Mouse (Mus musculus): ENCODE measurements at regions not wholly inside any gene's neighbourhood (a gene's known extent, or its start where the extent isn't known, plus 50 kb on each side); places are given as distances from the start of the nearest gene placed in this dataset.

DNA sequence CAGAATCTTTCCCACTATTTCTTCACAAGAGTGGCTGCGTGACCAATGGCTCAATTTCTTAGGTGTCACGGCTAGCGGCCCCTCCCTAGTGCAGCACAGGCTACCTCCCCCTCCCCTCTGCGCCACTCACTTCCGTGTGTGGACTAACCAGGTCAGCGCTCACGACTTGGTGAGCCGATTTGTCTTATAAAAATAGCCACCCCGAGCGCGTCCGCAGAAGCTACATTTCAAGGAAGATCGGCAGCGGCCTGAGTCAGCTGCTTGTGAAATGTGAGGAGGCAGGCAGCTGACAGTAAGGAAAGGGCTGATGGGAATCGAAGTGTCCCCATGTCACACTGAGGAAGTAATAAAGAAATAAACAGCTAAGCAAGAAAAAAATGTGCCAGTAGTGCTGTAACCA lies 82.3 kb upstream of the Pced1b start:
- no peak overlapping the region for H3K4me2 ChIP-seq
- no peaks in the 10 kb centered on the region for H3K9me3 ChIP-seq
- ATAC-seq (ENCODE audit: extremely low read depth, insufficient number of reproducible peaks, low FRiP score, low TSS enrichment) = no peak
- H3K27me3 ChIP-seq (replicated peaks) = no peaks in the 10 kb centered on the region
- no peaks in the 10 kb centered on the region for H3K36me3 ChIP-seq
- H3K27ac ChIP-seq (replicated peaks) = no peak overlapping the region
- no peak overlapping the region for H3K9ac ChIP-seq
- H3K4me3 ChIP-seq = no peak overlapping the region
- peaks cover 4% of the 10 kb centered on the region for H3K4me1 ChIP-seq
- 65% methylated on average over 15 of the region's 15 CpGs for WGBS

DNA sequence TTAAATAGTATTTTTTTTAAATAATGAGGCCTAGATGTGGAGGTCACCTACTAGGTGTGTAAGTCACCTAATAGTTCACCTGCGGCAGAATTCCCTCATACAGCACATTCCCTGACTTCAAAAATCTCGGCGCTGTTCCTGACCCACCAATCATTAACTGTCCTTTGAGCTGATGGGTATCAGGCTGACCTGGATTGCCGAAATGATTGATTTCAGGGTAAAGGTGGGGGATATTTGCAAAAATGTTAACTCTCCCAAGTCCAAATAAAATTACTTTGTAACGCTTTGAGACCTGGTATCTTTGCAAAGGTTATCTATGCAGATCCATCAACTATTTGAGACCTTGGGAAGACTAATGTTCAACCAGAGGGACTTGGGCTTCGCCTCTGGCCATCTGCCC lies 82.9 kb upstream of the Pced1b start:
- no peak overlapping the region for H3K4me3 ChIP-seq
- H3K9ac ChIP-seq = no peak overlapping the region
- no peaks in the 10 kb centered on the region for H3K27me3 ChIP-seq (replicated peaks)
- ATAC-seq (ENCODE audit: extremely low read depth, insufficient number of reproducible peaks, low FRiP score, low TSS enrichment) = no peak
- no peaks in the 10 kb centered on the region for H3K9me3 ChIP-seq
- H3K4me2 ChIP-seq = no peak overlapping the region
- WGBS = 83% methylated on average over 6 of the region's 6 CpGs
- no peaks in the 10 kb centered on the region for H3K36me3 ChIP-seq
- no peak overlapping the region for H3K27ac ChIP-seq (replicated peaks)
- no peaks in the 10 kb centered on the region for H3K4me1 ChIP-seq

DNA sequence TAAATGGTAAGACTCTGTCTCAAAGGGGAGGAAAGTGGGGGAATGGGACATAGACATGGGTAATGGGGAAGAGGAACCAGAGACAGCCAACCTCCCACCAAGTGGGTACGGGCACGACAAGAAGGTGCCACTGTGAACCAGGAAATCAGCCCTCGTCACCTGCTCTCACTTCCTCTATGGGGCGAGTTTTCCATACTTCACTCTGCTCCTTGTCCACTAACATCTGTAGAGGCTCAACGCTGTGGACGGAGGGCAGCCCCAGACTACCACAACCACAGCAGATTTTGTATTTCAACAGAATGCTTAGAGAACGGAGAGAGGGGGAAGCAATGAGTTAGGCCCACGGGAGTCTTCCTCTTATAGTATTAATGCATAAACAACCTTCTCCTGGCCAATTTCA lies 83.8 kb upstream of the Pced1b start:
- Histone ChIP-seq H3K4me2 (no peak overlapping the region), H3K9ac (no peak overlapping the region), H3K27ac (replicated peaks) (no peak overlapping the region), H3K4me3 (no peak overlapping the region), H3K27me3 (replicated peaks) (no peaks in the 10 kb centered on the region), H3K36me3 (no peaks in the 10 kb centered on the region), H3K9me3 (no peaks in the 10 kb centered on the region), H3K4me1 (no peaks in the 10 kb centered on the region; the same call in 1 of the 2 replicates)
- 87% methylated on average over 8 of the region's 8 CpGs for WGBS
- no peak for ATAC-seq (ENCODE audit: extremely low read depth, insufficient number of reproducible peaks, low FRiP score, low TSS enrichment)

DNA sequence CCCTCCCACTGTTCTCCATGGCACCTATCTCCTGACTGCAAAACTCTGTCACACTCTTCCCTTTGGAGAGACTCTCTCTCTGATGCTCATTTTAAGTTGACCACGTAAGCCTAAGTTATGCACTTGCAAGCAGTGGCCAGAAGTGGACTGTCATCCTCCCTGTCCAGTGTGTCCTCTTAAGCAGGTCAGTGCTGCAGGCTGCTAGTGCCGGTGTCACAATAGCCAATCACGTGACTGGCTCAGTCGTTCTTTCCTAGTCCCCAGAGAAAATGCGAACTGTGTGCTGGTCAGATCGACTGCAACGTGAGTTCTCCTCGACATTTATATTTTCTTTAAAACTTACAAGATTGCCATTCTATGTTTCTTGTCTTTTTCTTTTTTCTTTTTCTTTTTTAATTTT lies 84.6 kb upstream of the Pced1b start:
- Histone ChIP-seq H3K9me3 (no peaks in the 10 kb centered on the region), H3K27ac (replicated peaks) (no peak overlapping the region), H3K4me1 (no peaks in the 10 kb centered on the region; the same call in 1 of the 2 replicates), H3K4me3 (no peak overlapping the region), H3K4me2 (no peak overlapping the region), H3K36me3 (no peaks in the 10 kb centered on the region), H3K9ac (no peak overlapping the region), H3K27me3 (replicated peaks) (no peaks in the 10 kb centered on the region)
- 77% methylated on average over 8 of the region's 8 CpGs for WGBS
- ATAC-seq (ENCODE audit: extremely low read depth, insufficient number of reproducible peaks, low FRiP score, low TSS enrichment) = no peak

DNA sequence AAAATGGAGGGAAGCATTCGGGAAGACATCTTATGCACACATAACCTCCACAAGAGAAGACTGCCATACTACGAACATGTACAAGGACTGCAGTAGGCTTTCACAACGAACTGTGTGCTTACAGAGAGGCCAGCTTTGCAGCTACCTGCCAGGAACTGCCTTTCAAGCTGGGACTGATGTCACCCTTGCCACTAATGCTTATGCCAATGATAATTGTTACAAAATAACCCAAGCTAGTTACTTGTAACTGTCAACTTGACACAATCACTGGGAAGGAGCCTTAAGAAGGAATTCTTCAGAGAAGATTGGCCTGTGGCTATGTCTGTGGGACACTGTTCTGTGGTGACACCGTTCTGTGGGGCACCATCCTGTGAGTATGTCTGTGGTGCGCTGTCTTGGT lies 85.4 kb upstream of the Pced1b start:
- Histone ChIP-seq H3K4me3 (no peak overlapping the region), H3K27me3 (replicated peaks) (no peaks in the 10 kb centered on the region), H3K27ac (replicated peaks) (no peak overlapping the region), H3K36me3 (no peaks in the 10 kb centered on the region), H3K4me1 (no peaks in the 10 kb centered on the region; the same call in 1 of the 2 replicates), H3K9me3 (no peaks in the 10 kb centered on the region), H3K9ac (no peak overlapping the region), H3K4me2 (no peak overlapping the region)
- 80% methylated on average over 5 of the region's 5 CpGs for WGBS
- no peak for ATAC-seq (ENCODE audit: extremely low read depth, insufficient number of reproducible peaks, low FRiP score, low TSS enrichment)

DNA sequence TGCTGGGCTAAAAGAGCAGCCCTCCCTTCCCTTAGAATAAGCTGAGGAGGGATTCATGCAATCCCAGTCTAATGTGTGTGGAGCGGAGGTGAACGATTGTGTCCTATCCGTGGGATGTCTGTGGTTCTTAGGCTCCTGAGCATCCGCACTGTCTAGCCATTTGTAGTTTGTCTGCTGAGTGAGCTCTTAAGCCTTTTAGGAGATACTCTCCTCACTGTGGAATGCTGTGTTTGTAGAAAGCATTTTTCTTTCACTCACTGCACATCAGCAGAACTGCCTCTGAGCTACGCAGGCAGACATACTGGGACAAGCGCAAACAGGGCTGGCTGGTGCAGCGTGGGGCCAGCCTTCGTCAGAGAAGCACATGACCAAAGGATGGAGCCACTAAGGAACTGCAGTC lies 94.6 kb upstream of the Pced1b start:
- Histone ChIP-seq H3K9ac (no peak overlapping the region), H3K4me2 (no peak overlapping the region), H3K9me3 (no peaks in the 10 kb centered on the region), H3K27ac (replicated peaks) (no peak overlapping the region), H3K4me1 (no peaks in the 10 kb centered on the region), H3K27me3 (replicated peaks) (no peaks in the 10 kb centered on the region), H3K36me3 (no peaks in the 10 kb centered on the region), H3K4me3 (no peak overlapping the region)
- WGBS = 53% methylated on average over 8 of the region's 8 CpGs
- ATAC-seq (ENCODE audit: extremely low read depth, insufficient number of reproducible peaks, low FRiP score, low TSS enrichment) = no peak

DNA sequence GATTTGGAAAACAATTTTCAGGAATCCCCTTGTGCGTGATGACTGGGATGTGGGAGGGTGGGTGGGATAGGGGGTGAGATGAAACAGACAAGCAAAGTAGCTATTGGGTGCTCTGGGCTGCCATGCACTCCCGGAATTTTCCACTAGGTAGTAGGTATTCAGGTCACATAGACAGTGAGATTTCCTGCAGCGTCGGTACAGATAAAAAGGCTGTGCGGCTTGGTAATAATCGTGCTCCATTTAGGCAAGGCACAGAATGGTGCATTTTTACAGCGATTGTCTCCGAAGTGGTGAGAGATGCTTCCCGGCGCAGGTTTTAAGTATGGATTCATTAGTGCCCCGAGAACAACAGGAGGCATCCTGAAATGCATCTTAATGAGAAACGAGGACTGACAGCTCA lies 95.1 kb upstream of the Pced1b start:
- H3K9ac ChIP-seq = no peak overlapping the region
- no peak overlapping the region for H3K4me3 ChIP-seq
- H3K36me3 ChIP-seq = no peaks in the 10 kb centered on the region
- no peak for ATAC-seq (ENCODE audit: extremely low read depth, insufficient number of reproducible peaks, low FRiP score, low TSS enrichment)
- no peaks in the 10 kb centered on the region for H3K27me3 ChIP-seq (replicated peaks)
- no peaks in the 10 kb centered on the region for H3K4me1 ChIP-seq
- 80% methylated on average over 12 of the region's 12 CpGs for WGBS
- no peaks in the 10 kb centered on the region for H3K9me3 ChIP-seq
- H3K27ac ChIP-seq (replicated peaks) = no peak overlapping the region
- H3K4me2 ChIP-seq = no peak overlapping the region

DNA sequence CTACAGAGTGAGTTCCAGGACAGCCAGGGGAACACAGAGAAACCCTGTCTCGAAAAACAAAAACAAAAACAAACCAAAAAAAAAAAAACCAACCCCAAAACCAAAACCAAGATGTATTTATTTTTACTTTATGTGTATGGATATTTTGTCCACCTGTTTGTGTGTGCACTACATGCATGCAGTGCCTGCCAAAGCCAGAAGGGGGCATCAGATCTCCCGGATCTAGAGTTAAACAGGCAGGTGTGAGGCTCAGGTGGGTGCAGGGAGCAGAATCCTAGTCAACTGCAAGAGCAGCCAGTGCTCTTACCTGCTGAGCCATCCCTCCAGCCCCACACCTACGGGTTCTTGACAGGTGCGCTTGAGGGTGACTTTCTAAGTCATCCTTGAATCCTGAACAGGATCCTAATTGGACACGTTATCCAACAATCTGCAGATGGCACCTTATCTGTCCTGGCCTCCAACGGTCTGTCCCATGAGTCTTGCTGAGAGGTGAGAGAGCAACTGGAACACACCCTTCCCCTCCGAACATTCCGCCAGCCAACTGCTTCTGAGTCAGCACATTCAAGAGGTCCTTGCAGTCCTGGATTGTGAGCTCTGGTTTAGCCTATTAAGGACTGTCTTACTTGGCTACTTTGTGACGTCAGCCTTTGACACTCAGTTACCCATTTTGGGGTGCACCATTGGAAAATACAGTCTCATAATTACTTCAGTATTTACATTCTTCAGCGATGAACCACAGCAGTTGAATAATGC lies 95.4 kb upstream of the Slc38a4 start:
- no peaks in the 10 kb centered on the region for H3K9me3 ChIP-seq
- no peak overlapping the region for H3K4me3 ChIP-seq
- no peaks in the 10 kb centered on the region for H3K27me3 ChIP-seq (replicated peaks)
- no peak overlapping the region for H3K9ac ChIP-seq
- no peaks in the 10 kb centered on the region for H3K36me3 ChIP-seq
- no peak overlapping the region for H3K27ac ChIP-seq (replicated peaks)
- WGBS = 73% methylated on average over 10 of the region's 10 CpGs
- no peak for ATAC-seq (ENCODE audit: extremely low read depth, insufficient number of reproducible peaks, low FRiP score, low TSS enrichment)
- H3K4me2 ChIP-seq = no peak overlapping the region
- no peaks in the 10 kb centered on the region for H3K4me1 ChIP-seq

DNA sequence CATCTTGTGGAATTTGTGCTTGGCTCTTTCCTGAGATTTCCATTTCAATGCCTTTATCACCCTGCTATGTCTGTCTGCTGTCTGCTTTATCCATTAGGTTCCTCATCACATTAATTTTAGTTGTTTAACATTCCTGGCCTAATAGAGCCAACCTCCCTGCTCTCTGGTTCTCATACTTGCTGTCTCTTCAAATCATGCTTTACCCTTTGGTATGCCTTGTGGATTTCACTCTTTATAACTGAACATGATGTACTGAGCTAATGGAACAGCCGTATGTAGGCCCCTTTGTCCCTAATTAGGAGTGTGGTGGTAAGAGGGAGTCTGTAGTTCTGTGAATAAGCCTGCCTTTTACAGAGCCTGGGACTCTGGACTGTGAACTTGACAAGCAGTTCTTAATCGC lies 86.2 kb upstream of the Slc38a4 start:
- WGBS = 74% methylated on average over 2 of the region's 2 CpGs
- no peak overlapping the region for H3K9ac ChIP-seq

DNA sequence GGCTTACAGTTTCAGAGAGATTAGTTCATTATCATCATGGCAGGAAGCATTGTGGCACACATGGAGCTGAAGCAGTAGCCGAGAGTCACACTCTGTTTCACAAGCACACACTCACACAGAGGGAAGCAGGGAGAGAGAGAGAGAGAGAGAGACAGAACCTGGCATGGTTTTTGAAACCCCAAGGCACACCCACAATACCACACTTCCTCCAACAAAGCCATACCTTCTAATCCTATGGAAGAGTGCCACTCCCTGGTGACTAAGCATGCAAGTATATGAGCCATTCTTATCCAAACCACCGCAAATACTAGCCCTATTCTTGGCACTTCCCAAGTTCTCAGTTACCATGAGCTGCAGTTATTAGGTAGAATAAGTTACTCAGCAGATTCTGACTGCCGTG lies 82.5 kb upstream of the Slc38a4 start:
- 63% methylated on average over 3 of the region's 3 CpGs for WGBS
- H3K9ac ChIP-seq = no peak overlapping the region
- no peaks in the 10 kb centered on the region for H3K36me3 ChIP-seq
- H3K4me1 ChIP-seq = 0 out of 2 replicates have a peak, but pooled peaks cover 2% of the 10 kb centered on the region
- H3K4me2 ChIP-seq = no peak overlapping the region
- no peaks in the 10 kb centered on the region for H3K27me3 ChIP-seq (replicated peaks)
- no peak overlapping the region for H3K27ac ChIP-seq (replicated peaks)
- H3K9me3 ChIP-seq = peaks cover 14% of the 10 kb centered on the region
- no peak overlapping the region for H3K4me3 ChIP-seq
- no peak for ATAC-seq (ENCODE audit: extremely low read depth, insufficient number of reproducible peaks, low FRiP score, low TSS enrichment)

More for the DNA sequence above, 86.2 kb upstream of the Slc38a4 start:
- no peaks in the 10 kb centered on the region for H3K36me3 ChIP-seq
- H3K4me3 ChIP-seq = no peak overlapping the region
- peaks cover 12% of the 10 kb centered on the region for H3K9me3 ChIP-seq
- no peak overlapping the region for H3K27ac ChIP-seq (replicated peaks)
- H3K27me3 ChIP-seq (replicated peaks) = no peaks in the 10 kb centered on the region
- no peak for ATAC-seq (ENCODE audit: extremely low read depth, insufficient number of reproducible peaks, low FRiP score, low TSS enrichment)
- no peak overlapping the region for H3K4me2 ChIP-seq
- H3K4me1 ChIP-seq = no peaks in the 10 kb centered on the region

DNA sequence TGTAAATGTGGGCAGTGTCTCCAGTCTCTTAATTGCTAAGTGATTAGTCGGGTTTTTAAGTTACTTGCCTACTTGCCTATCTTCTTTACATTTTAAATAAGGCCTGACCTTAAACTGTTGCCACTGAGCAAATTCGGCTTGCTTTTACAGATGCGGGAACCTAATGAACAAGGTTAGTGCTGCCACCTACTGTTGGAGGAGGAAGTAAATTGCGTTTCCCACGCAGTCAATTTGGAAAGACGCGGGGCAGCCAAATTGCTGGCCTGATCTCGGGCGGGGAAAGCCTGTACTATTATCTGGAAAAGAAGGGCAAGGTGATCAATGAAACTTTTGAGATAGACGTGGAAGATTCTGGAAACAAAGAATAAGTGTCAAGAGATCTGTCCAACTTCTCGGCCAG lies 79.5 kb upstream of the Slc38a4 start:
- no peak for ATAC-seq (ENCODE audit: extremely low read depth, insufficient number of reproducible peaks, low FRiP score, low TSS enrichment)
- H3K4me2 ChIP-seq = peak overlapping the region; percentile 44
- no peaks in the 10 kb centered on the region for H3K27me3 ChIP-seq (replicated peaks)
- WGBS = 9% methylated on average over 11 of the region's 11 CpGs
- H3K4me3 ChIP-seq = no peak overlapping the region
- no peaks in the 10 kb centered on the region for H3K36me3 ChIP-seq
- peak overlapping the region; percentile 54 for H3K9ac ChIP-seq
- peaks cover 16% of the 10 kb centered on the region for H3K9me3 ChIP-seq
- 0 out of 2 replicates have a peak, but pooled peaks cover 2% of the 10 kb centered on the region for H3K4me1 ChIP-seq
- 0 out of 2 replicates have a peak overlapping the region, but pooled peaks have one; percentile 28 for H3K27ac ChIP-seq (replicated peaks)

DNA sequence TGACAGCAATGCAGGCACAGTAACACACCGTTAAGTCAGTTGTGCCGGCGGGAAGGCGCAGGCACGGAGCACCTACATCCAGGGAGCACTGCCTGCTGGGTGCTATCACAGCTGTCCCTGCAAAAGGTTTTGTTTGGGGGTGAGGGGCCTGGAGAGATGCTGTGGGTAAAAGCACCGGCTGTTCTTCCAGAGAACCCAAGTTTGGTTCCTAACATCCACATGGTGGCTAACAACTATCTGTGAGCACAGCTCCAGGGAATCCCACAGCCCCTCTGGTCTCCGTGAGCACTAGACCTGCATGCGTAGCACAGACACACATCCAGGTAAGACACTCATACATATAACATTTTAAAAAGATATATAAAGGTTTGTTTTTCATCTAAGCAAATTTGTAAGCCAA lies 72.0 kb upstream of the Slc38a4 start:
- Histone ChIP-seq H3K27ac (replicated peaks) (no peak overlapping the region), H3K36me3 (no peaks in the 10 kb centered on the region), H3K4me3 (no peak overlapping the region), H3K4me2 (no peak overlapping the region), H3K9ac (no peak overlapping the region), H3K27me3 (replicated peaks) (no peaks in the 10 kb centered on the region), H3K9me3 (0 out of 2 replicates have a peak, but pooled peaks cover 2% of the 10 kb centered on the region), H3K4me1 (peaks cover 21% of the 10 kb centered on the region)
- 76% methylated on average over 8 of the region's 8 CpGs for WGBS
- ATAC-seq (ENCODE audit: extremely low read depth, insufficient number of reproducible peaks, low FRiP score, low TSS enrichment) = no peak

All from heart, embryonic 13.5 days (tissue).